Mouse (Mus musculus) intestine, embryonic 14.5 days (tissue): ENCODE results near the gene Olfr998. TPM values are rescaled to one million over a fixed set of nuclear protein-coding genes. Genes with fewer than 3 reads are reported as not detected.
"Not testable (repeated sequence)": the region's sequence is repeated elsewhere in the genome, so short reads cannot be mapped to it uniquely, and the experiment has no call there.

ENCODE experiments used
- ATAC-seq: fragments of 200-750 bp; cut with Nextera tagmentation; replicated peaks from 2 replicates; pipeline ENCODE4 v1.8.0; 2017; ENCODE audit warnings: low read depth, moderate number of reproducible peaks, moderate TSS enrichment, moderate library complexity; ENCODE audit not compliant: low FRiP score, low TSS enrichment
- DNase-seq: peaks from one replicate; pipeline ENCODE4 v3.0.0-alpha.2; 2018; ENCODE audit warnings: low spot score
- H3K27ac ChIP-seq: fragments of 300-500 bp; sonication (generic); 2 replicates; pipeline ENCODE4 v1.5.1; 2014; ENCODE audit warnings: low read depth, mild to moderate bottlenecking, control low read depth
- H3K27me3 ChIP-seq: fragments of 300-500 bp; sonication (generic); replicated peaks from 2 replicates; pipeline ENCODE4 v1.6.1; 2014; ENCODE audit warnings: low read length, control low read depth; ENCODE audit not compliant: control insufficient read depth, insufficient read depth
- H3K36me3 ChIP-seq: fragments of 300-500 bp; sonication (generic); 2 replicates; pipeline ENCODE4 v1.6.1; 2014; ENCODE audit warnings: low read length, control low read depth; ENCODE audit not compliant: control insufficient read depth, insufficient read depth
- H3K4me1 ChIP-seq: fragments of 300-500 bp; sonication (generic); replicated peaks from 2 replicates; pipeline ENCODE4 v1.6.1; 2014; ENCODE audit warnings: low read length, control low read depth, mixed read lengths; ENCODE audit not compliant: control insufficient read depth, insufficient read depth
- H3K4me2 ChIP-seq: fragments of 300-500 bp; sonication (generic); 2 replicates; pipeline ENCODE4 v1.6.1; 2014; ENCODE audit warnings: low read length
- H3K4me3 ChIP-seq: fragments of 300-500 bp; sonication (generic); 2 replicates; pipeline ENCODE4 v1.5.1; 2014; ENCODE audit warnings: low read depth, low read length, control low read depth, mixed read lengths
- H3K9ac ChIP-seq: fragments of 300-500 bp; sonication (generic); 2 replicates; pipeline ENCODE4 v1.6.1; 2014; ENCODE audit warnings: mild to moderate bottlenecking, low read length
- H3K9me3 ChIP-seq: fragments of 300-500 bp; sonication (generic); 2 replicates; pipeline ENCODE4 v1.6.1; 2016; ENCODE audit warnings: low read length, control low read depth; ENCODE audit not compliant: control insufficient read depth
- WGBS: fragments of 180-500 bp; shearing (Covaris S2); extraction: QIAGEN DNeasy Blood & Tissue Kit; methylation state at CpG from one replicate; pipeline ENCODE4 v1.1.7; 2014; 5-methylcytosine and 5-hydroxymethylcytosine counted together
- polyA plus RNA-seq: library from polyadenylated mRNA; unstranded; fragments of >200 nt; fragmentation: Nextera tagmentation; extraction: Ambion mirVana; gene quantifications from 2 replicates; pipeline ENCODE4 v1.2.1, GENCODE M21; 2014

Olfr998 gene
- not detected in 2 replicates for polyA plus RNA-seq

DNA sequence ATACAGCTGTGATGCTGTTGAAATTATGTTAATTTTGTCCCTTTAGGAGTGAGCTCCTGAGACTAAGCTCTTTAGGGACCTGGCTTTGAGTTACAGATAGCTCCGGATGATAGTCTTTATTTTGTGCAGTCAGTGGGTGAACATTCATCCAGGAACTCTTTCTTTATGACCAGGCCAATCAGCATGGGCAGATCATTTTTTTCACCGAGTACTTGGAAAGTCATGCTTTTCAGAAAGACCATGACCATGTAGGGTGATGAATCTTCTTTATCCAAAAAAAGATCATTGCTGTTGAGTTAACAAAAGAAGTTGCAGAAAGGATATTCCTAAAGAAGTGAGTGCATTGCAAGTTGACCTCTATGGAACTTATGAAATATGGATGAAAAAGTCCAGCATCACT is at the start of gene Olfr998:
Olfr998 (plus strand) TSS at position 301 of the 400 bp plus-strand sequence.
- DNase-seq, H3K36me3 ChIP-seq, H3K9ac ChIP-seq, H3K27me3 ChIP-seq, H3K4me1 ChIP-seq, H3K9me3 ChIP-seq, H3K4me3 ChIP-seq, H3K4me2 ChIP-seq, H3K27ac ChIP-seq, ATAC-seq: not testable (repeated sequence)
- WGBS, result 90% methylated on average over 2 of the region's 2 CpGs

DNA sequence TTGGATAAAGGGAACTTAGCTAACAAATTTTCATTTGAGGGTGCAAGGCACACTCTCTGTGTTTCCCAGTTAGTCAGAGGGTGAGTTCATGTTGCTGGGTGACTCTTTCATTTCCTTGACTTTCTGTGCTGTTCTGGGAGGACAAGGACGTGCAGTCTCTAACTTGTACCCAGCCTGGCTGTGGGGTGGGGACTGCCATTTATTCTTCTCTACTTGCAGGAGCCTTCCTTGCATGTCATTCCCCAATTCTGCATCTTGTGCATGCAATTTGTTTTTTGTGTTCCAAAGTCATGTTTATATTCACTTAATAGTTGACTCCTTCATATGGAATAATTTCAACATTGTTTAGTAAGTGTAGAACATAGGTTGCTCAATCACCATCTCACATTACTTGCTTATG is 33.9 kb upstream of the Olfr998 start:
- Histone ChIP-seq H3K4me2 (no peak overlapping the region), H3K4me1 (no peaks in the 10 kb centered on the region), H3K27me3 (no peaks in the 10 kb centered on the region), H3K9ac (no peak overlapping the region), H3K27ac (no peak overlapping the region), H3K9me3 (no peaks in the 10 kb centered on the region), H3K4me3 (no peak overlapping the region), H3K36me3 (no peaks in the 10 kb centered on the region)
- 54% methylated on average over 1 of the region's 1 CpGs for WGBS
- DNase-seq (no peak), ATAC-seq (no peak)

DNA sequence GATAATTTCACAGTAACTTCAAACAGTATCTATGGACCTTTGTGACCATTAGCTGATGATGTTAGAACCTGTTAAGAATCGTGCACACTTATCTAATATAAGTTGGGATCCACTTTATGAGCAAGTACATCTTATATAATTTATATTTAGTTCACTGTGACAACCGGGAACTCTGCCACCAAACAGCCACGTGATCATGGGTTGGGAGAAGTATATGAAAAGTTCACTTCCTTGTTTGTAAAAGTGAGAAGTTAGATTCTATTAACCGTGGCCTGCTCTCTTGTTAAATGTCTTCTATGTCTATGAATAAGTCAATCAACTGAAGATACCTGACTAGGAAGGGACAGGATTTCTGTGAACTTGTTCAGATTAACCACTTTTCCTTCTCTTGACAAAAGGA is 28.5 kb upstream of the Olfr998 start:
- H3K27me3 ChIP-seq, result no peaks in the 10 kb centered on the region
- no peak overlapping the region for H3K9ac ChIP-seq
- no peaks in the 10 kb centered on the region for H3K9me3 ChIP-seq
- H3K4me3 ChIP-seq, result no peak overlapping the region
- WGBS, result 23% methylated on average over 4 of the region's 4 CpGs
- DNase-seq, result no peak
- no peaks in the 10 kb centered on the region for H3K4me1 ChIP-seq
- H3K36me3 ChIP-seq, result no peaks in the 10 kb centered on the region
- H3K27ac ChIP-seq, result no peak overlapping the region
- H3K4me2 ChIP-seq, result no peak overlapping the region
- ATAC-seq, result 0 out of 2 replicates have a peak, but pooled peaks have one; percentile 55

DNA sequence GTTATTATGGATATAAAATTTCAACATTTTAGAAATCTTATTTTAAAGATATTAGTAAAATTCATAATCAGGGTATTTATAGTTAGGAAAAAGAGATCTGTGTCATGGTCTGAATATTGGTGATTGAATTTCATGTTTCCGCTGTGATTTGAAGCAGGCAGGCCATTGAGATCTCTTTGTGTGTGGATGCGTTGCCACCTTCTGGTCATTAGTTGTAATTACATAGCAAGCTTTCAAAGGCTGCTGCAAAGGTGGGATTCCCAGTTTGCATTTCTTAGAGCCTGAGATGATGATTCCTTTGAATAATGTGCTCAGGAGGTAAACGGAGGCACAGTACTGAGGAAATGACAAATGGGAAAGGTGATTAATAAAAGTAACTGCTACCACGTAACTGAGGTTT is 27.6 kb upstream of the Olfr998 start:
- Histone ChIP-seq H3K27me3 (no peaks in the 10 kb centered on the region), H3K4me3 (no peak overlapping the region), H3K9me3 (no peaks in the 10 kb centered on the region), H3K4me1 (no peaks in the 10 kb centered on the region), H3K27ac (no peak overlapping the region), H3K36me3 (no peaks in the 10 kb centered on the region), H3K4me2 (no peak overlapping the region), H3K9ac (no peak overlapping the region)
- ATAC-seq (no peak), DNase-seq (peak; percentile 52)
- whole genome bisulfite sequencing, result 21% methylated on average over 4 of the region's 4 CpGs

DNA sequence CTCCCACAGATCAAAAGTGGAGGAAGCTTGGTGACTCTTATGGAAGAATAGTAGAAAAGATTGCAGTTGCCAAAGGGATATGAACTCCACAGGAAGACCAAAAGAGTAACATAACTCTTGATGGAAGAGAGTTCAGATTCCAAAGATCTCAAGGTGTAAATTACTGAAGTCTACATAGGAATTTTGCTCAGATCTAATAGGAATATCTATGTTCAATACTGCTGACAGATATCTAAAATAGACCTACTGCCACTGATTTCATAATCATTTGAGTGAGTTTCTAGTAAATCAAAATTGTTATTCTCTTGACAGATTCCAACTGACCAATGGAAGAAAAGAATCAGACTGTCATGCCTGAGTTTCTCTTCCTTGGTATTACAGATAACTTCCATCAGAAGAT is 9.8 kb upstream of the Olfr998 start, which contains the start of gene Olfr996:
Olfr996 (plus strand) TSS at position 301 of the 400 bp plus-strand sequence.
- H3K36me3 ChIP-seq, result no peaks in the 10 kb centered on the region

DNA sequence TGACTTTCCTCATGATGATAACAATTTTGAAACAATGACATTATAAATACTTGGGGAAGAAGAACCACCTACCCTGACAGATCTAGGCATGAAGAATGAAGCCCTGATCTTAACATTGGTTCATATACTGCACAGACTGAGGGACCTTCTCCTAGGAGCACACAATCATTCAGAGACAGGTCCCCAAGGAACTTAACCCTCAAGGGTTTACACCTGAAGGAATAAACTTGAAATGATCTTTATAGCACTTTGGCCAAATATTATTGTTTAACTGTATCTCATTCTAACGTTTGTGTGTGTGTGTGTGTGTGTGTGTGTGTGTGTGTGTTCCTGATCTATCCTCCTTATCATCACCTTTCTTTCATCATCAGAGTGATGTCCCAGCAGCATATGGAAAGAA is 23.1 kb downstream of the Olfr998 start, which contains the start of gene Olfr1000:
Olfr1000 (minus strand) TSS at position 101 of the 400 bp plus-strand sequence.
- Histone ChIP-seq H3K4me3 (no peak within 1 kb of the TSS), H3K9me3 (no peaks in the 10 kb centered on the region), H3K27me3 (no peaks in the 10 kb centered on the region), H3K4me2 (no peak within 1 kb of the TSS), H3K27ac (no peak within 1 kb of the TSS), H3K4me1 (no peaks in the 10 kb centered on the region), H3K9ac (no peak within 1 kb of the TSS), H3K36me3 (no peaks in the 10 kb centered on the region)
- ATAC-seq (no peak), DNase-seq (no peak)
- 64% methylated on average over 1 of the region's 1 CpGs for WGBS

More for the DNA sequence above, 9.8 kb upstream of the Olfr998 start, which contains the start of gene Olfr996:
- Histone ChIP-seq H3K4me3 (no peak within 1 kb of the TSS), H3K27ac (no peak within 1 kb of the TSS), H3K4me2 (no peak within 1 kb of the TSS), H3K4me1 (no peaks in the 10 kb centered on the region), H3K9ac (no peak within 1 kb of the TSS), H3K9me3 (no peaks in the 10 kb centered on the region), H3K27me3 (no peaks in the 10 kb centered on the region)
- DNase-seq, result no peak
- no peak for ATAC-seq

Other genes with a start within 250 kb of the Olfr998 start
- gene Olfr987, start 249.6 kb upstream of the Olfr998 start, polyA plus RNA-seq, result not detected in 2 replicates
- gene Olfr988, start 225.7 kb upstream of the Olfr998 start, polyA plus RNA-seq, result not detected in 2 replicates
- gene Olfr992, start 179.5 kb upstream of the Olfr998 start, polyA plus RNA-seq, result not detected in 2 replicates
- gene Olfr993, start 174.1 kb upstream of the Olfr998 start, polyA plus RNA-seq, result not detected in 2 replicates
- not detected in 2 replicates for gene Olfr994, start 152.5 kb upstream of the Olfr998 start, polyA plus RNA-seq
- gene Olfr995, start 145.3 kb upstream of the Olfr998 start, polyA plus RNA-seq, result not detected in 2 replicates
- not detected in 2 replicates for gene 4833423E24Rik, start 69.9 kb upstream of the Olfr998 start, polyA plus RNA-seq
- gene Olfr996, start 9.7 kb upstream of the Olfr998 start, polyA plus RNA-seq, result not detected in 2 replicates
- not detected in 2 replicates for gene Olfr1000, start 23.0 kb downstream of the Olfr998 start, polyA plus RNA-seq
- gene Olfr1002, start 61.8 kb downstream of the Olfr998 start, polyA plus RNA-seq, result not detected in 2 replicates
- not detected in 2 replicates for gene Olfr154, start 75.5 kb downstream of the Olfr998 start, polyA plus RNA-seq
- not detected in 2 replicates for gene Olfr1006, start 89.8 kb downstream of the Olfr998 start, polyA plus RNA-seq
- not detected in 2 replicates for gene Olfr1008, start 100.5 kb downstream of the Olfr998 start, polyA plus RNA-seq
- not detected in 2 replicates for gene Olfr1009, start 126.5 kb downstream of the Olfr998 start, polyA plus RNA-seq
- not detected in 2 replicates for gene Olfr1012, start 173.8 kb downstream of the Olfr998 start, polyA plus RNA-seq
- not detected in 2 replicates for gene Olfr1013, start 178.2 kb downstream of the Olfr998 start, polyA plus RNA-seq
- gene Olfr1014, start 183.8 kb downstream of the Olfr998 start, polyA plus RNA-seq, result not detected in 2 replicates
- gene Olfr1015, start 193.1 kb downstream of the Olfr998 start, polyA plus RNA-seq, result not detected in 2 replicates
- gene Olfr1016, start 213.6 kb downstream of the Olfr998 start, polyA plus RNA-seq, result not detected in 2 replicates
- not detected in 2 replicates for gene Olfr1018, start 229.5 kb downstream of the Olfr998 start, polyA plus RNA-seq